Mouse (Mus musculus) 3134 (cell line): ENCODE data around the gene Obp2a.
"Not testable (repeated sequence)": the region's sequence is repeated elsewhere in the genome, so short reads cannot be mapped to it uniquely, and the experiment has no call there.

Source experiments
- DNase-seq: peaks from one replicate; pipeline ENCODE4 v3.0.0-alpha.2; 2011; ENCODE audit warnings: low spot score; ENCODE audit not compliant: insufficient read length; ENCODE audit errors: extremely low read depth

Obp2a gene

DNA sequence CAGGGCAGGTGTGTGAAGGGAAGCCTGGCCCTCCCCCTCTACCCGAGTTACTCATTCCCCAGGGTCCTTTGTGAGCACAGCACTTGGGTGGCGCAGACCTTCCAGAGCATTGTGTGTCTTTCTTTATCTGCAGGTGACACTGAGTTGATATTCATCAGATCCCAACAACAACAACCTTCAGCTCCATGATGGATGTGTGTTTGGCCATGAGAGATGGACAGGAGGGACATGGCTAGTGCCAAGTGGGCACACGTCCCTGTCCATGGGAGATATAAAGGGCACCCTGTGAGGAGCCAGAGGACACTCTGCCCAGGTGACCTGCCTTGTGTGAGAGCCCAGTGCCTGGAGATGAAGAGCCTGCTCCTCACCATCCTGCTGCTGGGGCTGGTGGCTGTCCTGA is at the start of gene Obp2a:
Gene Obp2a, plus strand, starts transcription at position 301 of the 400 bp plus-strand sequence.
- not testable (repeated sequence) for DNase-seq

DNA sequence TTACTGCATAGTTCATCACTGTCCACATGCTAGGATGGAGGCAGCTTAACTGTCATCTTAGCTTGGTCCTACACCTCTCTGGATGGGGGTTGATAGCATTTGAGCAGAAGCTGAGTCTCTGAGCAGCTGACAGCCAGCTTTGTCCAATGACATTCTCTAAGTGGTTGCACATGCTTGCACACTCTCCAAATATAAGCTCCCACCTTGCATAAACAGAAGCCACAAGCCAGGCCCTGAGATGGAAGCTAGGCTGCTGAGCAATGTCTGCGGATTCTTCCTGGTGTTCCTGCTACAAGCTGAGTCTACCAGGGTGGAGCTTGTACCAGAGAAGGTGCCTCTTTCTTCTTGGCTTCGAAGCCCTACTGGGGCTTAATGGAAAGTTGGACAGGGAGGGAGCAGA is 46.9 kb upstream of the Obp2a start, which contains the start of gene Lcn8:
Gene Lcn8, plus strand, starts transcription at position 219 of the 400 bp plus-strand sequence.
- DNase-seq, result no peak

DNA sequence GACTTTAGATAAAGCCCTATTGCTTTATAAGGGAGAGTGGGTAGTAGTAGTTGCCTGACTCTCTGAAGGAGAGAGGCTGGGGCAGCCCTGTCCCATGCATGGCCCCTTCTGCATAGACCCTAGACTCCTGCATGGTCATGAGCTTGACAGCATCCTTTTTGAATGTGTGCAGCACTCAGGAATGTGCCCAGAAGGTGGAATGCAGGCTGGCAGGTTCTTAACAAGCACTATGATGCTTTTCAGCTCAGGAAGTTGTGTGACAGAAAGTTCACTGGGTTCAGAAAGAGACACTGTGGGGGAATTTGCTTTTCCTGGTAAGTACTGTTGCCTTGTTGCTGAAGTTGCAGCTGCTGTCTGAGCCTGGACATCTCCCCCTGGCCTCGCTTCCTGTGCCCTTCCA is 45.3 kb upstream of the Obp2a start:
- no peak for DNase-seq

DNA sequence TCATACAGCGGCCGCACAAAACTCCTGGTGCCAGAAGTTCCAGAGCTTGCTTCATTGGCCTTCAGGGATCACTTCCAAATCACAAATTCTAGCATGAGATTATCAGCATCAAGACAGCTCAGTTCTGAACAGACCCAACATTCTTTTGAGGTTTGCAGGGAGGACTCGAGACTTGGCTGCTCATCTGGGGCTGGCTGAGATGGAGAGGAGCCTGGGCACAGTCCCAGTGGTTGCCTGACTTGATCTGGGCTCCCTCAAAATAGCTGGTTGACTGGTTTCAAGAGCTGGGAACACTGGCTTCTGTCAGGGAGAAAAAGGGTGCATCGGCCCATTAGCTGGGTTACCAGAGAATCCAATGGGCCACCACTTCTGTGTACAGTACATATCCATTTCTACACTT is 43.2 kb upstream of the Obp2a start:
- DNase-seq, result peak; percentile 48

DNA sequence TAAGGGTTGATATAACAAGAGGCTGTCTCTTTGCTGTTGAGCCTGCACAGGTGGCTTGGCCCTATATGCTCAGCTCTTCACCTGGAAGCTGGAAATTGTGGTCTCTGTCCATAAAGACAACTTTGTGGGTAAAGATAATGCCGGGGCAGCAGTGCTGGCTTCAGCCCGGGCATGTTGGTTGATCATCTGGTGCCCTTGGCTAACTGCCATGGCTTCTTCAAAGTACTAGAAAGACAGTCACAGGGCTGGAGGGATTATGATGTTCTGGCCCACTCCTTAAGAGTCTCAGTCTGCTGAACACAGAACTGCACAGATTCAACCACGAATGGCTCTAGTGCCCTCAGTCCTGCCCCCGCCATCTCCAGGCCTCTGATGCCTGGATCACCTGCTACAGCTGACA is 42.6 kb upstream of the Obp2a start:
- DNase-seq, result peak; percentile 18

DNA sequence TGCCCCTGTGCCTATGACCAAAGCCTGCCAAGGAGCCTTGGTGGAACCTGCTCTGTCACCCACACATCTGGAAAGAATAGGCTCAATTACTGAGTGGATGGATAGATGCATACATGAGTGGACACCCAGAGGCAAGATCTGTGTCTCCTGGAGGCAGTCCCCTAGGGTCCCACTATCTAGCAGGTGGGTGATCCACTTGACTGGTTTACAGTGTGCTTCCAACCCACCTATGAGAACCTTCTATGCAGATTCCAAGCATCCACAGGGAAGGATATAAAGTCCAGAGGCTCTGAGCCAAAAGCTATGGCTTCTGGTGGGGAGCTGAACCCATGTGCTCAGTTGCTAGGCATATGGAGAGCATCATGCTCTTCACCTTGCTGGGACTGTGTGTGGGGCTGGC is 42.2 kb upstream of the Obp2a start, which contains the start of gene Lcn5:
Gene Lcn5, plus strand, starts transcription at position 301 of the 400 bp plus-strand sequence.
- no peak for DNase-seq

DNA sequence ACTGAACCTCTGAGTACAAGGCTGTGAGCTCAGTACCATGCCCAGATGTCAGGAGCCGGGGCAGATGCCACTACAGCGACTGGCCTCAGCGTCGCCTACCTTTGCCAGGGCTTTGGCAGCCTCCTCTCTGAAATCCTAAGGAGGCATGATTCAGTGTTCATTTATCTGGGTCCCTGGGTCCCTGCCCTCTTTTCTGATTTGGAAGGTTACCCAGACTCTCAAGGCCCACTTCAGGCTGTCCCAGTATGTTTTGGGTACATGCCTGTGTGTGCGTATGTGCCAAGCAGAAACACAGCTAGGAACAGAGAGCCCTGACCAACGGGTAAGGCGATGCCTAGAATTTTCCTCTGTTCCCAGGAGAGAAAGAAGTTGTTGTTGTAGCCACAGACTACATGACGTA is 39.6 kb upstream of the Obp2a start:
- peak; percentile 44 for DNase-seq

DNA sequence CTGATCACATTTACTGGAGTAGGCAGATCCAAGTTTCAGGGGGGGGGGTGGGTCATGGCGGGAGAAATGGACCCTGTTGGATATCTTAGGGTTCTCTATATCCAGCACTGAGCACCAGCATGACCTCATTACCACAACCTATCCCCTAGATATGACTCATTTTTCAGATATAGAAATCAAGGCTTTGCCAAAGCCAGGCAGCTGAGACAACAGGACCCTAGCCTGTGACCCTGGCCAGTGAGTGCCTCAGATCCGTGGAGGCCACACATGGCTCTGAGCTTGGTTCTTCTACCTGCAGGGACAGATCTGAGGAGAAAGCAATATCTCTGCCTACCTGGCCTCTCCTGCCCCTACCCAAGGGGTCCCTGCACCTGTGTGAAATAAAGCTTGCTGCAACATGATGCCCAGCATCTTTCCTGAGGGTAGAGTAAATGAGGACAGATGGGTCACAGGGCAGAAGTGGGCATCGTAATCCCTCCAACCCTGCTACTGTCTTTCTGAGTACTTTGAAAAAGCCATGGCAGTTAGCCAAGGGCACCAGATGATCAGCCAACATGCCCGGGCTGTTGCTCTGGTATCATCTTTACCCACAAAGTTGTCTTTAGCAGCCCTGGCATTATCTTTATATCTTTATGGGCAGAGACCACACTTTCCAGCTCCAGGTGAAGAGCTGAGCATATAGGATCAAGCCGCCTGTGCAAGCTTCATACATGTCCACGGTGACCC is 38.4 kb upstream of the Obp2a start:
- peak; percentile 25 for DNase-seq

DNA sequence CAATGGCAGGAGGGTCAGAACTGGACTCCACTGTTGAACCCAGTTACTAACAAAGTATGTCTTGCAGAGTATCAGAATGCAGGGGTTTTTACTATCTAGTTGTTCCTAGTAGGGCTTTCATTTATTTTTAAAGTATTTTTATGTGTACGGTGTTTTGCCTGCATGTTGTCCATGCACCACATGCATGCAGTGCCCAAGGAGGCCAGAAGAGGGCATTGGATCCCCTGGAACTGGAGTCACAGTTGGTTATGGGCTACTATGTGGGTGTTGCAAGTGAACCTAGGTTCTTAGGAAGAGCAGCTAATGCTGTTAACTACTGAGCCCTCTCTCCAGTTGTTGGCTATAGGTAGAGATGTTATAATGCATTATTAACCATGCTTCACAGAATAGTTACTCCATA is 36.3 kb upstream of the Obp2a start:
- no peak for DNase-seq

DNA sequence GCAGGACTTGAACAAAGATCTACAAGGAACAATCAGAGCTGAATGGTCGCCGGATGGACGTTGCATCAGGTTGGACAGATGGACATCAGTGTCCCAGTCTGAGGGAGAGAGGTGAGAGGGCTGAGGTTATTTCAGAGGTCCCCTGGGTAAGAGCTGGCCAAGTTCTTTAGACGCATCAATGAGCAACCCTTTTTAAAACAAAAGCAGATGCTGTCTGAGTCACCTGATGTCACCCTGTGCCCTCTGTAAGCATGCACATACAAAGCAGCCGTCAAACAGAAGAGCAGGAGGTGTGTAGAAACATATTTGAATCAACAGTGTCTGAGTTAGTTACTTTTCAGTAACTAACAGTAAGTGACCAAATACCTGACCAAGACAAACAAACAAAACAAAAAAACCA is 35.7 kb upstream of the Obp2a start:
- no peak for DNase-seq

DNA sequence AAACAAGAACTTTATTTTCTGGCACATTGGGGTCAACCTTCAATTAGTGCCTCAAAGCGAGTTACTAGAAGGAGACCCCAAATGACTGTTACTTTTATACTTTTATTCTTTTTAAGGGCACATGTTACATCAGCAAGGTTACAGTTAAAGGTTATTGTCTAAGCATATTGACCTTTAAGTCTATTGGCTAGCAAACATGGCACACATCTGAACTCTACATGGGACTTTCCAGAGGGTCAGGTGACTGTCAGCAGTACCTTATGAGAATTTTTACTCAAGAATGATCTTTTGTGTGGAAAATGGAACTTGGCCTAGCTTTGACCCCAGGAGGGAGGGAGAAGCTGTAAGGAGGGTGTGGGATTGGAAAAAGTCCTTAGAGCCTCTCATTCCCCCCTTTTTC is 33.3 kb upstream of the Obp2a start:
- no peak for DNase-seq

DNA sequence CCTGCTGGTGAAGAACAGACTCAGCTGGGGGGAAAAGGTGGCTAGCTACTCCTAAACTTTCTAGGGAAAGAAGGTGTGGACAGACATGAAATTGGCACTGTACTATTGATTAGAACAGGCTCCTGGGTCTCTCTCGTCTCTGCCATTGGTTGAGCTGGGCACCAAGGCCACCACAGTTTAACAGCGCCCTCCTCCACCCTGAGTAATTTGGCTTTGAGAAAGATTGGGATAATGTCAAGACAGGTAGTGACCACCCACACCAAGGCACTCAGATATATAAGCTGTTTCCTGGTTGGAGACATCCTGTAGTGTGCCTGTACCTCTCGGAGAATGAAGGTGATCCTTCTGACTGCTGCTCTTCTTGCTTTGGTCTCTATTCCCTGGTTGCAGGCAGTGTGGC is 23.4 kb upstream of the Obp2a start, which contains the start of gene Lcn6:
Gene Lcn6, plus strand, starts transcription at position 301 of the 400 bp plus-strand sequence.
- no peak for DNase-seq

DNA sequence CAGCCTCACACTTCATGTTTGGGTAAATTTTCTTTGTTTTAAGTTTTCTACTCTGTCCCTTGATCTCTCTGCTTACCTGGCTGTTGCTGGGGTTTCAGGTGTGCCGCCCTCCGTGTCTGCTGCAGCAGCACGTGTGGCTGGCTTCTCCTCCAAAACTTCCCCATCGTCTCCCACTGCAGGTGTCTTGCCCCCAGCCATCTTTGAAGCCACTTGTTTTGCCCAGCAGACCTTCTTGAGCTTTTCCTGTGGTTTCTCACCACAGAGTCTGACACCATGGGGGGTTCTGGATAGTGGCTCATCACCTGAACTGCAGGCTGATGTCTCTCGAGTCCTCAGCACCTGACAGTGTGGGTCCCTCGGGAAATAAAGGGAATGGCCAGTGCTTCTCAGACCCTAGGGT is 20.3 kb upstream of the Obp2a start:
- DNase-seq, result no peak

DNA sequence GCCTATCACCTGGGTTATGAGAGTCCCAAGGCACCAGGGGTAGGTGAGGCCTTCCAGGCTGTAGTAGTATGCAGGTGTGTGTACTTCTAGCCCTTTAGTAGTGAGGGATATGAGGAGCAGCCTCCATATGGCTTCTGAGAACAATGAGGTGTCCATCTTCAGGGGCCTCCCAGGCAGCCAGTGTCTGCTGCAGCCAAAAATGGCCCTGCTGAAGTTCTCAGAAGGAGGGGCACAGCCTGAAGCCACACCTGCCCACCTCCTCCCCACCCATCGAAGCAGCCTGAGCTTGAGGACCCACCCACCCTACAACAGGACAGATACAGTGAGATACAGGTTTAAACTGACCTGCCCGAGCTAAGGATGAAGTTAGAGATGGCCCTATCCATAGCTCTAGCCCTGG is 17.4 kb upstream of the Obp2a start, which contains the start of gene Lcn10:
Gene Lcn10, plus strand, starts transcription at position 301 of the 400 bp plus-strand sequence.
- DNase-seq, result no peak

DNA sequence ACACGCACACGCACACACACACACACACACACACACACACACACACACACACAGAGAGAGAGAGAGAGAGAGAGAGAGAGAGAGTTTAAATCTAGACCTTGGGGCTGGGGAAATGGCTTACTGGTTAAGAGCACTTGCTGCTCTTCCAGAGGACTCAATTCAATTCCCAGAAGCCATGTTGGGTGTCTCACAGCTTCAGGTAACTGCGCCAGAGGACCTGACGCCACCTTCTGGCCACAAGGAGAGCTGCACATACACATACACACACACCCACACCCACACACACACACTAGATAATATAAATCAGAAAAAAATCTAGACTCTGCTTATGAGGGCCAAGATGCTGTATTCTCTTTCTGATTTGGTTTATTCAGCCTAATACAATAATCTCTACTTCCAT is 12.9 kb upstream of the Obp2a start:
- no peak for DNase-seq

DNA sequence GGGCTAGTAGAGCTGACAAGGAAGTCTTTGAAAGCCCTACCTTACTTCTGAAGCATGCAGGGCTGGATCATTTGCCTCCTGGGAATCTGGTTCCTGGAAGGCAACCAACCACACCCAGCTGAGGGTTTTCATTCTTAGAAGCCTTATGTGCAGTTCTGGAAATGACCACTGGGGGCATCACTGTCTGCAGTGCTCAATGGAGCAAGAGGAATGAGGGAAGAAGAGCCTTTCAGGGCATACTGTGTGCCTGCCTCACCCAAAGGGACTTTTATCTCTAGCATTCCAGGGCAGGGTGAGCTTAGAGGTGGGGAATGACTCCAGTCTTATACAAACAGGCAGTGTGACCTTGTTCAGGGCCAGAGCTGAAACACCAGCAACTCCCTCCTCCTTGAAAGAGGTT is 5.2 kb upstream of the Obp2a start:
- DNase-seq, result peak; percentile 44

DNA sequence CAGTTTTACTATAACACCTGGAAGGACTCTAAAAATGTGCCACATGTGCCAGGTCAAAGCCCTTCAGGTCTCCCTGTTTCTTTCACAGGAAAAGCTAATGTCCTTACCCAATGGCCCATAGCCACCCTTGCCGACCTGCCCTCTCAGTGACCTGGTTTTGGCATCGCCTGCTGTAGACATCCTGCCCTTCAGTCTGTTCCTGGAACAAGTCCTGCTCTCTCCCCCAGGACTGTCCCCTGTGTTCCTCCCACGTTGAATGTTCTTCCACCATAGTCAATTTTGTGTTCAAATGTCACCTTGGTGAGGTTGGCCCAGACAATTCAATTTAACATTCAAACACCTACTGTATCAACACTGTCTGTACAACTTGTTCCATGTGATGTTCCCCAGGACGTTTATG is 2.9 kb upstream of the Obp2a start:
- no peak for DNase-seq

DNA sequence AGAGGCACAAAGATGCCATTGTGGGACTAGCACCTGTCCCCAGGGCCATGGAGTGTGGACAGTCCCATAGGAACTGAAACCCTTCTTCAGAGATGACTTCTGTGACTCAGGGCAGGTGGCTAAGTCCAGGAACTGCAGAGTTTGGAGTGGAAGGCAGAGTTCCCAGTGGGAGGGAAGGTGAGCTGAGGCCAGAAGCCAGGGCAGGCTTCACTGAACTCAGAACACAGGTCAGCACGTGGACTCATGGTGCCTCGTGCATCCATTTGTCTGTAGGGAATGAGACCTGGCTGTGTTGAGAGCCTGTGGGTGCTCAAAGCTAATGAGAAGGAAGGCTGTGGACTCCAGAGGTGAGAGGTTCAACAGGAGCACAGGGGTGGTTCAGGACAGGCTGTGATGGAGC is 1.1 kb upstream of the Obp2a start:
- DNase-seq, result no peak

DNA sequence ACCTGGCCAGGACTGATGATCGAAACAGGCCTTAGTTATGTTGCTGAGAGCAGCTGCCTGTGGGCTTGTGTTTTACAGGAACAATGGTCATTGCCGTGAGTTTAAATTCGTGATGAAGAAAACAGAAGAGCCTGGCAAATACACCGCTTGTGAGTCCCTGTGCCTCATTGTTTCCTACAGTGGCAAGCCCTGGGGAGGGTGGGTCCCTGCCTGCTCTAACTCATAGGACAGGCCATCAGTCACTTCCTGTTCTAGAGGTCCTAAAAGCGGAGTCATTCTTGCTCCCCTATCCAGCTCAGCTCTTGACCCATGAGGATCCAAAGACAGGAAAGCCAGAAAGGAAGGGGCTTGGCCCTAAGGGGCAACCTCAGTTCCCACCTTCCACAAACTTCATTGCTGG is 1.2 kb downstream of the Obp2a start:
- DNase-seq, result no peak

DNA sequence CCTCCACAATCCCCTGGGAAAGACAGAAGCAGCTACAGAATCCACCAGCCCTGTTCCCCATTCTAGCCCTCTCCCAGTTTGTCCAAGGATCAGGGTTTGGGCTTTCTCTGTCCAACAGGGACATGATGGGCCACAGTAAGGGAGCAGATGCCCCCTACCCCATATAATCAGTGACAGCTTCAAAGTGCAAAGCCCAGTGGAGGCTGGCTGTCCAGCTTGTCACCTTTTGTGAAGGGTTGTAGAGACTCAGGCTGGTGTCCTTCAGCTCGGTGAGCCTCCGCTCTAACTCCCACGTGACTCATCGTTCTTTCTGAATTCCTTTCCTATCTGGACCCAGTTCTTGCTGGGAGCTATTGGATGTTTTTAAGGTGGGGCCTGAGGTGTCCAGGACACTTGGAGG is 3.9 kb downstream of the Obp2a start:
- no peak for DNase-seq

DNA sequence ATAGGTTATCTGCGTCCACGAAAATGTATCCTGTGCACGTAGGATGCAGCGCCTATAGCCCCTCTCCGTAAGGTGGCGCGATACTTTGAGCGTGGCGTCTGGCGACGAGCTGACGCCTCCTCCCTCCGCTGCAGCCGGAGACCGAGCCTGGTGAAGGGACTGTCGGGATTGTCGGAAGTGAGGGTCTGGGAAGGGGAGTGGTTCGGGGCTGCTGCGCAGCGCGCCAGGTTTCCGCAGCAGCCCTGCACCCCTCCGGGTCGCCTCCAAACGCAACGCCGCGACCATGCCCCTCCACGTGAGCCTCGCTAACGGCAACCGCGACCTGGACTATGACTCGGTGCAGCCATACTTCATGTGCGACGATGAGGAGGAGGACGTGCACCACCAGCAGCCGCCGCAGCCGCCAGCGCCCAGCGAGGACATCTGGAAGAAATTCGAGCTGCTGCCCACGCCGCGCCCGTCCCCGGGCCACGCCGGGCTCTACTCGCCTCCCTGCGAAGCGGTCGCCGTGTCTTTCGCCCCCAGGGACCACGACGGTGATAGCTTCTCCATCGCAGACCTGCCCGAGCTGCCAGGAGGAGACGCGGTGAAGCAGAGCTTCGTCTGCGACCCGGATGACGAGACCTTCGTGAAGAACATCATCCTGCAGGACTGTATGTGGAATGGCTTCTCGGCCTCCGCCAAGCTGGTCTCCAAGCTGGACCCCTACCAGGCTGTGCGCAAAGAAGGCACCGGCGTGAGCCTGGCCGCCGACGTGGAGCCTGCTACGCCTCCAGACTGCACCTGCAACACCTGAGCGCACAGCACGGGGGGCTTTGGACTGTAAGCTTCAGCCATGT is 7.0 kb downstream of the Obp2a start, which contains the start of gene Bmyc:
Gene Bmyc, plus strand, starts transcription at position 97 of the 839 bp plus-strand sequence.
- peak; percentile 76 for DNase-seq

DNA sequence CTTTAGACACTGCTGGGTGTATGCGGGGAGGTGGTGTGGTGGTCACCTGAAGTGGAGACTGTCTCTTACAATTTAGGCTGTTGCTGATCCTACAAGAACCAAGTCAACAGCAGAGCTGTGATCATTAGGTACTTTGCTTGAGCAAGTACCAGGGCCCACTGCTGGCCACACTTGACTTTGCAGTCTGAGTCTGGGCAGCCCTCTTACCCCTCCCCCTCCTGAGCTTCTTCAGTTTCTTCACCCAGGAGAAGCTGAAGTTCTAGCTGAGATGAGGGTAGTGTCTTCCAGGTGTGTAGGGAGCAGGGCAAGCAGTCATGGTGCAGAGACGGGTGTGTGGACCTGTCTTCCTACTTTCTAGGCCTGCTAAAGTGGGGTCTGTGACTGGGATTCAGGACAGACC is 8.3 kb downstream of the Obp2a start:
- no peak for DNase-seq
